Mouse (Mus musculus) lung, embryonic 16.5 days (tissue): ENCODE data around the gene Gm45717. TPM values are rescaled to one million over a fixed set of nuclear protein-coding genes. Genes with fewer than 3 reads are reported as not detected.

Experiments used
- ATAC-seq: fragments of 200-750 bp; cut with Nextera tagmentation; 2 replicates; pipeline ENCODE4 v1.8.0; 2017; ENCODE audit warnings: low read depth, mild to moderate bottlenecking, moderate library complexity
- H3K27ac ChIP-seq: fragments of 300-500 bp; sonication (generic); 2 replicates; pipeline ENCODE4 v1.5.1; 2014; ENCODE audit warnings: mild to moderate bottlenecking, control low read depth, low read length
- H3K27me3 ChIP-seq: fragments of 300-500 bp; sonication (generic); 2 replicates; pipeline ENCODE4 v1.6.1; 2014; ENCODE audit warnings: low read depth, low read length, mixed read lengths; ENCODE audit not compliant: control insufficient read depth, insufficient read depth
- H3K36me3 ChIP-seq: fragments of 300-500 bp; sonication (generic); 2 replicates; pipeline ENCODE4 v1.6.1; 2014; ENCODE audit warnings: low read length; ENCODE audit not compliant: control insufficient read depth, insufficient read depth
- H3K4me1 ChIP-seq: fragments of 300-500 bp; sonication (generic); replicated peaks from 2 replicates; pipeline ENCODE4 v1.6.1; 2014; ENCODE audit warnings: low read length, mixed read lengths; ENCODE audit not compliant: control insufficient read depth, insufficient read depth
- H3K4me2 ChIP-seq: fragments of 300-500 bp; sonication (generic); 2 replicates; pipeline ENCODE4 v1.6.1; 2014; ENCODE audit warnings: low read depth, low read length, control low read depth
- H3K4me3 ChIP-seq: fragments of 300-500 bp; sonication (generic); 2 replicates; pipeline ENCODE4 v1.5.1; 2014; ENCODE audit warnings: mild to moderate bottlenecking, low read length, control low read depth
- H3K9ac ChIP-seq: fragments of 300-500 bp; sonication (generic); 2 replicates; pipeline ENCODE4 v1.6.1; 2014; ENCODE audit warnings: low read length, control low read depth
- H3K9me3 ChIP-seq: fragments of 300-500 bp; sonication (generic); 2 replicates; pipeline ENCODE4 v1.6.1; 2016; ENCODE audit warnings: low read length; ENCODE audit not compliant: control insufficient read depth
- WGBS: fragments of 180-500 bp; shearing (Covaris S2); extraction: QIAGEN DNeasy Blood & Tissue Kit; methylation state at CpG from one replicate; pipeline ENCODE4 v1.1.7; 2014; 5-methylcytosine and 5-hydroxymethylcytosine counted together
- polyA plus RNA-seq: library from polyadenylated mRNA; unstranded; fragments of >200 nt; fragmentation: Nextera tagmentation; extraction: Ambion mirVana; gene quantifications from 2 replicates; pipeline ENCODE4 v1.2.1, GENCODE M21; 2015

Gene Gm45717
- polyA plus RNA-seq, 1 experiment from 2014 or later: not detected

DNA sequence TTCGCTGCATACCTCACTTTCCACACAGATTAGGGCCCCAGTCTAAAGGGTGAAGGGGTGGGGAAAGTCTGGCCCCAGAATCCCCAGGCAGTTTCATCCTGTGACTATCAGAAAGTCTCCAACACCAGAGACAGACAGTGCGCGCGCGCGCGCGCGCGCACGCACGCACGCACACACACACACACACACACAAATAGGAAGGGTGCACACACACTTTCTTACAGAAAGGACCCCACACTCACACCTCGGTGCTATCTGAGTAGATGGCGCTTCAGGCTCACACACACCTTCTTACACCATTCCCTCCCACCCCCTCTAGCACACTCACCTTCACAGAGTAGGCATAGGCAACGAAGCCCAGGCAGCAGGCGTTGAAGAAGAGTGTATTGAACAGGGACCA, 395 bp downstream of the Gm45717 start:
- Histone ChIP-seq H3K4me1 (peaks cover 26% of the 10 kb centered on the region), H3K27me3 (no peaks in the 10 kb centered on the region; the same call in 1 of the 2 replicates), H3K9ac (peak overlapping the region; percentile 76), H3K4me3 (peak overlapping the region; percentile 65), H3K36me3 (no peaks in the 10 kb centered on the region), H3K27ac (peak overlapping the region; percentile 99), H3K4me2 (peak overlapping the region; percentile 73), H3K9me3 (no peaks in the 10 kb centered on the region)
- peak; percentile 9; the same call in 1 of the 2 replicates for ATAC-seq
- WGBS: 0% methylated on average over 17 of the region's 17 CpGs

DNA sequence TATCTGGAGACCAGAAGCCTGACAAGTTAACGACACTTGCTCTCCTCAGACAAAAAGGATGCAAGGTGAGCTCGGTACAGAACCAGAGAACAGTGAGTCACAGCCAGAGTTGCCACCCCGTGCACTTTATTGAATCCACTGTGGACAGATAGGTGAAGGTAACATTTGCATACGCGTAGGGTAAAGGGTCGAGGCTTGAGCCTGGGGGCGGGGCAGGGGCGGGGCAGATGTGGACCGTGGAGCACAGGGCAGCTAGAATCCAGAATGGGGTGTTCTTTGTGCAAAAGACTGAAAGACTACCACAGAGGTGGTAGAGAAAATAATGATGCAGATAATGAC, 1.0 kb downstream of the Gm45717 start:
- Histone ChIP-seq H3K27ac (peak overlapping the region; percentile 2; the same call in 1 of the 2 replicates), H3K9me3 (no peaks in the 10 kb centered on the region), H3K4me1 (peaks cover 28% of the 10 kb centered on the region), H3K27me3 (no peaks in the 10 kb centered on the region; the same call in 1 of the 2 replicates), H3K4me3 (peak overlapping the region; percentile 65), H3K9ac (peak overlapping the region; percentile 76), H3K36me3 (peaks cover under 1% of the 10 kb centered on the region; the same call in 1 of the 2 replicates), H3K4me2 (peak overlapping the region; percentile 73)
- WGBS: 2% methylated on average over 9 of the region's 9 CpGs
- no peak for ATAC-seq

DNA sequence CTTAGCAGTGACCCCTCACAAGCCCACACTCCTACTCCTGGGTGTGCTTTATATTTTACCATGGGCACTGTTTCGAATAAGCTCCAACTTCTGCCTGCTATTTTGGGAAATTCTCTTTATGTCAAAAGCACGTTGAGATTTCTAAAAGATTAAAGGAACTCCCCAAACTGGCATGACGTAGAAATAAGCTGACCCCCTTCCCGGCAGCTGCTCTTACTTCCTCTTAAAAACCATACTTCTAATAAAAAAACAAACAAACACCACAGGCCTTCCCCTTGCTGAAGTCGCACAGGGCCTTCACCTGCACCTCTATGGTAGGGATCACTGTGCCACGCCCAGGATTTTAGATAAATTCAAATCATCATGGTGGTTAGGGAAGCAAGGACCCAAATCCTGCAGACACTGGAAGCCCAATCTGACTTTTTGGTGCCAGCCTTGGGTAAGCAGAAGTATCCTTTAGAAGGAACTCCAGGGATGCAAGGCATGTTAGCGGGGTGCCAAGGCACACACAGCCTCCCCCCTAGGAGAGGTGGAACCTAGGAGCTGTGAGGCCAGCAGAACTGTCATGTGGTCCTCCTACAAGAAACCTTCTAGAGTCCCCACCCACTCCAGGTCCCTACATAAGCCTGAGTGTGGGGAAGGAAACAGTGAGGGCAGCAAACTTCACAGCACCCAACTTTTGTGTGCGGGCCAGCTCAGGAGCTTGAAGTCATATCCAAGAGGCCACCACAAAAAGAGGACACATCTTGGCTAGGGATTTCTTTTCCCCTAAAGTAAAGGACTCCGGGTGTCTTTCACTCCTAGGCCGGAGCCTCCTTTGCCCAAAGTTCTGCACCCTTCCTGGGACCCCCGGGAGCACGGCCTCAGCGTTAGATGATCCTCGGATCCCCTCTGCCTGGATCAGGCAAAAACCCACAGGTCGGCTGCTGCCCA, 1.7 kb downstream of the Gm45717 start:
- Histone ChIP-seq H3K4me1 (peaks cover 28% of the 10 kb centered on the region), H3K36me3 (peaks cover 5% of the 10 kb centered on the region; the same call in 1 of the 2 replicates)
- WGBS: 39% methylated on average over 15 of the region's 15 CpGs

DNA sequence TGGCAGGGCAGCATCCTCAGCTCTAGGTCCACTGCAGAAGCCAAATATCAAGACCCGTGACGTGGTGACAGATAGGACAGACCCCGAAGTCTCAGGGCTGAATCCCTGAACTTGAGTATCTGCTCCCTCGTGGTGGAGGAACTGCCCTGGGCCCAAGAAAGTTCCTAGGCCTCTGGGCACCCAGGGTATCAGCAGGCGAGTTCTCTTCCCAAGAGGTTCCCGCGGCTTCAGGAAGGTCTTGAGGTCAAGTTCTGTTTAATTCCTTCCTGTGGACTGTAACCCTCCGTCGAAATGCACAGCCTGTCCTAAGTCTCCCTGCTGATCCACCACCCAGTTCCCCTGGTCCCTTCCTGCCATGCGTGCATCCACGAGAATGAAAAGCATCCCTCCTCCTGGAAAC, 2.6 kb downstream of the Gm45717 start:
- Histone ChIP-seq H3K36me3 (peaks cover 13% of the 10 kb centered on the region), H3K4me1 (peaks cover 28% of the 10 kb centered on the region), H3K9ac (no peak overlapping the region), H3K9me3 (no peaks in the 10 kb centered on the region), H3K4me2 (peak overlapping the region; percentile 73; the same call in 1 of the 2 replicates), H3K4me3 (no peak overlapping the region), H3K27me3 (no peaks in the 10 kb centered on the region; the same call in 1 of the 2 replicates), H3K27ac (no peak overlapping the region)
- ATAC-seq: no peak
- WGBS: 64% methylated on average over 11 of the region's 11 CpGs

More for the DNA sequence above, 1.7 kb downstream of the Gm45717 start:
- H3K9me3 ChIP-seq: no peaks in the 10 kb centered on the region
- H3K27me3 ChIP-seq: no peaks in the 10 kb centered on the region; the same call in 1 of the 2 replicates
- H3K27ac ChIP-seq: peak overlapping the region; percentile 2; the same call in 1 of the 2 replicates
- peak overlapping the region; percentile 65 for H3K4me3 ChIP-seq
- no peak for ATAC-seq
- H3K4me2 ChIP-seq: peak overlapping the region; percentile 73
- H3K9ac ChIP-seq: peak overlapping the region; percentile 76

DNA sequence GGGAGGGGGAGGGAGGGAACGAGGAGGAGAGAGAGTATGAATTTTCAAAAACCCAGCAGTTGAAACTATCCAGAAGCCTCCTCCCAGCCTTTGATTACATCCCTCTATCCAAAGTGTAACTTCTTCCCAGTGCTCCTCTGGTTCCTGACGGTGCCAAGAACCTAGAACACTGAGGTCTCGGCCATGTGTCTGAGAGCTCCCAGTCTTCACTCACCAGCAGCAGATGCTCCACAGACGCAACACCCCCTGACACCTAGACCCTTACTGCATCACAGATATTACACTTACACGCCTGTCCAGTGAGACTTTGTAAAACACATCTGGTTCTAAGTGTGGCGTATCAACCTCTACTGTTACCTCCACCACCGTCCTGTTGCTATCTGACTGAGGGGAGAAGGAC, 3.3 kb downstream of the Gm45717 start:
- Histone ChIP-seq H3K4me1 (peaks cover 28% of the 10 kb centered on the region), H3K27ac (no peak overlapping the region), H3K36me3 (peaks cover 17% of the 10 kb centered on the region), H3K9me3 (no peaks in the 10 kb centered on the region), H3K9ac (no peak overlapping the region), H3K4me2 (no peak overlapping the region), H3K27me3 (no peaks in the 10 kb centered on the region), H3K4me3 (no peak overlapping the region)
- ATAC-seq: no peak
- WGBS: 63% methylated on average over 7 of the region's 7 CpGs

DNA sequence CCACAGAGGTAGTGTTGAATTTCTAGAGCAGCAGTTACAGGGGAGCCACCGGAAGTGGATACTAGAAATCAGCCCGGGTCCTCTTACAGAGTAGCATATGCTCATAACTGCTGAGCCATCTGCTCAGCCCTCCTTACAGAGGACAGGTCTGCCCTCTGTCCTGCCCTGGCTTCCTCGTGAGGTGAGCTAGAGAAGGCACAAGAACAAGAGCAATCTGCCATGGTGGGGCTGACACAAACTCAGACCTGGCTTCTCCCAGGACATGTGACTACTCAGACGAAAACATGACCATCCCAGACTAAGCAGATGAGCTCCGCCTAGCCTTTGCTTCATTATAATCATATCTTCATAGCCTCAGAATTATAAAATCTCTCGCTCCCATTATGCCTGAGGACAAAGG, 4.0 kb downstream of the Gm45717 start:
- Histone ChIP-seq H3K27me3 (no peaks in the 10 kb centered on the region), H3K27ac (peak overlapping the region; percentile 56), H3K4me1 (peaks cover 28% of the 10 kb centered on the region), H3K36me3 (peaks cover 19% of the 10 kb centered on the region), H3K9ac (no peak overlapping the region), H3K4me3 (no peak overlapping the region), H3K4me2 (no peak overlapping the region), H3K9me3 (no peaks in the 10 kb centered on the region)
- WGBS: 66% methylated on average over 6 of the region's 6 CpGs
- ATAC-seq: no peak

DNA sequence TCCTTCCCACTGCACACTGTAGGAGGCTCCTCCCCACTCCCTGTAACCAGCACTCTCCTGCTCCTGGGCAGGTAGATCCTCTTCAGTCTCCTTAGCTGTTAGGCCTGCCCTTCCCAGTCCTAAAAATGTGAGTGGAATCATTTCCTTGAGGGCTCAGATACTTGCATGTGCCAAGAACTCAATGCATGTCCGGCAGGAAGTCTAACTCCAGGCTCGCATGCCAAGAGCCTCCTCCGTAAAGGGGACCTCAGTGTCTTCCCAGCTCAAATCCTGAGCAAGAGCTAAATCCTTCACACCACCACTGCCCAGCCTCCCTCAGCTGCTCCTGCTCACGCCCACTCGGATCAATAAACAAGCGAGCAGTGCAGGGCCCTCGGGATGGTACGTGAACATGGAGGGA, 4.7 kb downstream of the Gm45717 start:
- H3K9ac ChIP-seq: peak overlapping the region; percentile 34; the same call in 1 of the 2 replicates
- H3K27me3 ChIP-seq: no peaks in the 10 kb centered on the region
- H3K27ac ChIP-seq: peak overlapping the region; percentile 56
- peaks cover 24% of the 10 kb centered on the region for H3K36me3 ChIP-seq
- ATAC-seq: no peak
- H3K4me1 ChIP-seq: peaks cover 23% of the 10 kb centered on the region
- peak overlapping the region; percentile 19 for H3K4me2 ChIP-seq
- H3K4me3 ChIP-seq: no peak overlapping the region
- 32% methylated on average over 8 of the region's 8 CpGs for WGBS
- H3K9me3 ChIP-seq: no peaks in the 10 kb centered on the region

DNA sequence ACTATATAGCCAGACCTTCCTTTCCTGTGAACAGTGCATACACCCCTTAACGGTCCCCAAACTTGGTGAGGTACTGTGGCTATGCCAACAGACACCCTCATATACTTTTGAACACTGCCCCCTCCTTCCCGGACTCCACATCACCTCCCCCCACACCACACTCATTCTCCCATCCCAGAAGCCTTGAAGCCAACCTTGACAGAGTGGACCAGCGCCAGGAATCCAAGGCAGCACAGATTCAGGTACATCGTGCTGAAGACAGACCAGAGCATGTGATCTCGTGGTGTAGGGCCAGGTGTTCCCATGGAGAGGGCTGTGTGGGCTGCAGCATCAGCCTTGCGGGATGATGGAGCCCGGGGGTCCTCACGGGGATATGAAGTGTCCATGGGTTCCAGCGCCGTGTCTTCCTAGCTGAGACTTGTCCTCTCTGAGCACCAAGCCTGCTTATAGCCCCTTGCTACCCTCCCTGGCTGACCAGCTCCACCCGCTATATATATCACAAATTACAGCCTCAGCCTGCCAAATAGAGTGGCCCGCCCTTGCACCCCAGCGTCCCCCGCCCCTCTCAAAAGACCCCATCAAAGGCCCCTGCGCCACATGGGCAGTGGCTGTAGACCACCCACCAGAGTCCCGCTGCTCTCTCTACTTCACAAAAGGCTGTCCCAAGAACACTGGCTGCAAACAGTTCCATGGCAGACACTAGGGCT, 5.8 kb downstream of the Gm45717 start, which contains the start of gene Ifitm5:
Gene Ifitm5 (minus strand): TSS at position 468 of the 707 bp plus-strand sequence.
- peak within 1 kb of the TSS; percentile 34; the same call in 1 of the 2 replicates for H3K9ac ChIP-seq
- ATAC-seq: no peak
- no peaks in the 10 kb centered on the region for H3K9me3 ChIP-seq
- H3K4me1 ChIP-seq: peaks cover 22% of the 10 kb centered on the region
- H3K27ac ChIP-seq: peak within 1 kb of the TSS; percentile 56
- H3K27me3 ChIP-seq: no peaks in the 10 kb centered on the region
- H3K4me2 ChIP-seq: peak within 1 kb of the TSS; percentile 19
- H3K36me3 ChIP-seq: peaks cover 26% of the 10 kb centered on the region
- WGBS: 86% methylated on average over 16 of the region's 16 CpGs
- no peak within 1 kb of the TSS for H3K4me3 ChIP-seq

DNA sequence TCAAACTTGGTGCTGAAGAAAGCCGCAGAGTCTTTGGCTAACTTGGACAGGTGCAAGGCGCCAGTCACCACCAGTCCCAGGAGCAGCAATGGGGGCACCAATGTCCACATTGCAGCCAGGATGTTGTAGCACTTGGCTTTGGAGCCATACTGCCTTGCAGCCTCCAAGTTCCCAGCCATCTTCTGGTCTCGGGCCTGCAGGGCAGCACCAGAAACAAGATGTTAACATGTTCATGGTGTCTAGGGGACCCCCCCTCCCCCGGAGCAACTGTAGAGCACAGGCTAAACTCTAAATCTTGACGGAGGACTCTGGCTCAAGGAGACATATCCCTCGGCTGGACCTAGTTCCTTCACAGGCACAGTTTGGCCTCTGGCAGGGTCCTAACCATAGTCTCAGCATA, 6.5 kb downstream of the Gm45717 start:
- 84% methylated on average over 6 of the region's 6 CpGs for WGBS

More for the DNA sequence above, 6.5 kb downstream of the Gm45717 start:
- Histone ChIP-seq H3K36me3 (peaks cover 26% of the 10 kb centered on the region), H3K9ac (no peak overlapping the region), H3K4me2 (no peak overlapping the region), H3K4me3 (no peak overlapping the region), H3K4me1 (peaks cover 19% of the 10 kb centered on the region), H3K27me3 (no peaks in the 10 kb centered on the region), H3K9me3 (no peaks in the 10 kb centered on the region), H3K27ac (no peak overlapping the region)
- no peak for ATAC-seq
